Mouse (Mus musculus): Measurements from ENCODE around the gene Tap2.

GRCm38 (mm10) chr17:34207866-34208265, 4.5 kb downstream of the Tap2 start:
- TF ChIP-seq CTCF (IDR thresholded peaks at IDR 0.05; ENCODE audit: control insufficient read depth, insufficient read depth, low read length) (no peak), POLR2A (IDR thresholded peaks at IDR 0.05; ENCODE audit: borderline replicate concordance, control insufficient read depth, low read depth, low read length) (no peak)

Measured in bone marrow, adult 2 months (tissue).